Mouse (Mus musculus) frontal cortex, postnatal 36 days (tissue): ENCODE measurements around the gene Plxnc1.
A peak's percentile ranks its signal among the peaks of the same experiment; 100 is the strongest.

Experiments used
- DNase-seq, 2 experiments: peaks; one replicate each; pipeline ENCODE4 v3.0.0; 2022; ENCODE audit warnings: low spot score in 2 of 2

Plxnc1 gene

DNA sequence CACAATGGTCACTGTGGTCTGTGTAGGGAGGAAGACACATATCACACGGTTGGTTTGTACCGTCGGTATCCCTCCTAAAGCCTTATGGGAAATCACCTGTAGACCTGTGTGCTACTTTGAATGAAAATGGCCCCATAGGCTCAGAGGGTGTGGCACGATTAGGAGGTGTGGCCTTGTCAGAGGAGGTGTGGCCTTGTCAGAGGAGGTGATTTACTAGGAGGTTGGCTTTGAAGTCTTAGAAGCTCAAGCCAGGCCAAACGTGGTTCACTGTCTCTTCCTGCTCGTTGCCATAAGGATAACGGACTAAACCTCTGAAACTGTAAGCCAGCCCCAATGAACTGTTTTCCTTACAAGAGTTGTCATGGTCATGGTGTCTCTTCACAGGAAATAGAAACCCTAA lies 73.5 kb downstream of the Plxnc1 start:
- no peak for DNase-seq

DNA sequence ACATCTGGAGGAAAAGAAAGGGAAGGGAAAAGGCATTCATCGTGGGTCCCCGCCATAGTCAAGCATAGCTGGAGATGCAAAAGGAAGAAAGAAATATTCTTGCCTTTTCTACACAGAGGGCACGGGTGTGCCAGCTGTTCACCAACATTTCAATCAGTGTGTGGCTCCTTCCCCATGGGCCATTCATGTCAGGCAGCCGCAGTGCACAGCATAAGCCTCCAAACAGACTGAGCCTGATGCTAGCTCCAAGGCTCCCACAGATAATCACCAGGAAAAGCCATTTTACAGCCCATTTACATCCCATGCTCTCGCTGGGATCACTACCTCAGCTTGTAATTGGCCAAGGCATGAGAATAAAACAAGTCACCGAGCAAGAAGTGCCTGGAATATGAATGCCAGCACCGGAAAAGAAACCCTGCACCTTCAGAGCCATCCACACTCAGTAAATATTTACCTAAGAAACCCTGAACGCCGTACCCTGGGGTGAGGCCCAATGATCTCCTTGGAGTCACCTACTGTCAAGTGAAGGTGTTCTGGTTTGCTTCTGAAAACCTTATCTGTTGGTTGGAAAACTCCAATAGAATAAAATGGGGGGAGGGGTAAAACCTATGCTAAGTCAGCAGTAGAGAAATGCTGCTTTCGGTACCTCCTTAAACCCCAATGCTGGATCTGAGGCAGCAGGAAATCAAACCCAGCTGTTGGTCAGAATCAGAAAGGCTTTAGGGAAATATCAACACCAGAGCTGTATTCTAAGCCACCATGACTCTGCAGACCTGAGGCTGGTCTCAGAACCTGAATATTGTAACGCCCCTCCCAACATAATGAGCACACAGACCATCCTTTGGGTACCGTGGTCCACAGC lies 77.4 kb downstream of the Plxnc1 start:
- no peak for DNase-seq

DNA sequence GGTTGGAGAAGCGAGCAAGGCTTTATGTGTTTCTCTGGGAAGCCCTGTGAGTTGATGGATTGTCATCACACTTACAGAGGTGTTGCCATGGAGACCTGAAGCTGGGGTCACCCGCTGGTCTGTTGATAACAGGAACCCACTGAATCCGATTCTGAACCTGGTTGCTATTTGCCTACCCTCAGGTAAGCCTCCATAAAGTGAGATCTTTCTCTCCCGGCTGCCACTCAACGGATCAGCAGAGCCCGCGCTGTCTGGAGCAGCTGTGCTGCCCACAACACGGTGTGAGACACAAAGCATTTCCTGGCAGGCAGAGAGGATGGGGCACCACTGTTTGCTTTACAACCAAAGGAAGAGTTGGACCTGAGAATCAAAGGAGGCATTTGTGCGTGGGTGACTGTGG lies 79.4 kb downstream of the Plxnc1 start:
- no peak for DNase-seq

DNA sequence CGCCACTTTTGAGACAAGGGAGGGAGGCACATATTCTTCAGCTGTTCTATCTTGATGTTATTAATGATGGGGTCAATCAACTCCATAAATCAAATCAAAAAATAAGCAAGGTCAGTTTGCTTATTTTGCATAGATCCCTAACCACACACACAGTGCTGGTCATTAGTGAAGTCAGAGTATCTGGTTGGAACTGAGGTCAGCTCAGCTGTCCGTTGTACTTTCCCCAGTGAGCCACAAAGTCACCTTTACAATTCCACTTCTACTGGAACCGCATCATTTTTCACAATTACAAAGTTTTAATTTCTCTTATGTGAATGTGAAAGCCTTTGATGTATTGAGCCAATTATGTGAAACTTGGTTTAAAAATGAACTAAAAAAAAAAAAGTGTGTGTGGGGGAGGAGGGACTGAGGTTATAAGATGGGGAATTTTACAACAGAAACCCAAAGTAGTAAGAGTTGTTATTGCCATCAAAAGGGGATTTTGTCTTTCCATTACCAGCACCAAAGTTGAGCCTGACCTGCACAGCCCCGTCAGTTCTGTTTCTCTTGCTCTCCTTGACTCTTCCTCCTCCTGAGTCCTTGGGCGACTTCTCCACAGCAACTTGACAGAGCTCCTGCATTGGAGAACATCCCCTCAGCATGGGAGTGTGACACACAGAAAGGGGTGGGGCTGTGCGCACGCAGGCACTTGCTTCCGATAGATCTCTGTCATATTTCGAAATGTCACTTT lies 80.3 kb downstream of the Plxnc1 start:
- DNase-seq, result no peak

DNA sequence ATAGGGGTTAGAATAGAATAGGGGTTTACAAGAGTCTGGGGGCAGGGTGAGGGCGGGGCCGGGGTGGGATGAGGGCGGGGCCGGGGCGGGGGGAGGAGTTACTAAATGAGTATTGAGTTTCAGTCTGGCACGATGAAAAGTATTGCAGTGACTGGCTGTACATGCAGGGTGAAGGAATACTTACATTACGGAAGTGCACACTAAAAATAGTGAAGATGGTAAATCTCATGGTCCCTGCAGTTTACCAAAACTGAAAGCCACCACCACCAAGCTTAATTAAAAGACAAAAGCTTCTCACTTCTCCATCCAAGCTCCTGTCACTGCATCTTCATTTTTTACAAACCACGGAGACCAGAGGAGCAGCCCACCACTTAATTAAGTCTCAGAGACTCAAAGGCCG lies 81.4 kb downstream of the Plxnc1 start:
- no peak for DNase-seq

DNA sequence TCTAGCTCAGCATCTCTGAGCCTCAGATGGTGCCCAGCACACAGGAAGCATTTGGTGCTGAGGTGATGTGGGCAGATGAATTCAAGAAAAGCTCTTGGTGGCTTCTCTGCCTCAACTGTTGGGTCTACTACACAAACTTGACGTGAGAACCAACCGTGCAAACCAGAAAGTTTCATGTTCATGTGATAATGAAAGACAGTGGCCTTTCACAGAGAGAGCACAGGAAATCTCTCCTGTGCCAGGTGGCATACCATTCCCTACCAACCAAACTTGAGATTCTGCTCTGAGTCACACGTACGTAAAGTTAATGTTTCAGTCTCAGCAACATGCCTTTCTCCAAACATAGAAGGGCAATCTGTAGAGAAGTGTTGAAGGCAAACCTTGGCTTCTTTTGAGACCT lies 83.8 kb downstream of the Plxnc1 start:
- no peak for DNase-seq

DNA sequence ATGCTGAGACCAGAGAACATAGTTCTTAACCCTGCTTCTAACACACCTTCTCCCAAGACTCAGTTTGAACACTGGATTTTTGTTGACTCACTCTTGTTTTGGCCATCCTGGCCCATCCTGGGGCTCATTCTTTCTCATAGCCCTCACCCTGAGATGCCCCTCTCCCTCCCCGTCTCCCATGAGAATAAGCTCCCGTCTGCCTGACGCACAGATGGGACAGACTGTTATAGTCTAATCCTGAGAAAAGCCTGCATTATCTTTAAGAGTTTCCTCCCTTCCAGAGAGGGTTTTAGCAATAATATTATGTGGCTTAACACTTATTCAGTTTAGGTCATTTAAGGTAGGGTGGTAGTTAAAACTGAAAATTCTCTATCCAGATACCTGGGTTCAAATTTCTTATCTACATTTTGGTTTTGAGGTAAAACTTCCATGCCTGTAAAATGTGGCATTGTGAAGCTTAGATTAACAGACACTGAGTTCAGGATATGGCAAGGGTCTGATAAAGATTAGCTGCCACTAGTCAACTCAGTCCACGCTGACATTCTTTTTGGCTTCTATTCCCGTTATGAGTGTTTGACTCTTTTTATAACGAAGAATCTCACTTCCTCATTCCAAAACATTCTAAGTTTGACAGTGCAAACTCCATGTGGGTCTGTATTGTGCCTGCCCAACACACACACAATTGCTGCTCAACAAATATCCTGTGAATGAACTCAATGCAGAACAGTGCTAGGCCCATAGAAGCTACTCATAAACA lies 86.2 kb downstream of the Plxnc1 start:
- no peak for DNase-seq

DNA sequence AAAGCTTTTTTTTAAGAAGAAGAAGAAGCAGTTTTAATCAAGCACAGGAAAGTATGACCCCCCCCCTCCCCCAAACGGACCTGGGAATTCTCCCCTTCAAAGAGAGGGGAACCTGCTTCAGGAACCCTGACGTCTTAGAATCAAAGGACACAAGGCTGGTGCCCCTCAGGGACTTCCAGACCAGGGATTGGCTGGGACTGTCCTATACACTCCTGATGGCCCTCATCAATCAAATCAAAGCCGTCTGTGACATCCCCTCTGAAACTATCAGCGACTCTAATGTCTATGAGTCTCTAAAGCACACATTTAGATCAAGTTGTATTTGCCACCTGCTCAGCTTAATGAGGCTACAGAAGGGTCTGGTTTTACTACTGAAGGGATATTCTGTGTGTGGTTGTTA lies 94.1 kb downstream of the Plxnc1 start:
- no peak for DNase-seq

DNA sequence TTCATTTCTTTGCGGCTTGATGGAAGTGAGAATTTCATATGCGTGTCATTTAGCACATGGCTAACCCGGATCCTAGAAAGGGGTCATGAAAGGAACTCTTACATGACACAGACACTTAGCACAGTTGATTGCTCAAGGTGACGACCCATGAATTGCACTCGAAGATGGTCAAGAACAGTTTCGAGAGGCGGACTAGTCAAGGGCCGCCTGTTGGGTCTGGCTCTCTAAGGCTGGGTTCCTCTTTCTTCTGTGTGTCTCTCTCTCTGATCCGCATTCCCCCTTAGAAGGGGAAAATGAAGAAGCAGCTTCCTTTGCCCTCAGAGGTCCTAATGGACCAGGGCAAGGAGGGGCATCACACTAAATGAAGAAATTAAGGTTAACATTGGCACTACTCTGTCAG lies 94.7 kb downstream of the Plxnc1 start:
- no peak for DNase-seq

DNA sequence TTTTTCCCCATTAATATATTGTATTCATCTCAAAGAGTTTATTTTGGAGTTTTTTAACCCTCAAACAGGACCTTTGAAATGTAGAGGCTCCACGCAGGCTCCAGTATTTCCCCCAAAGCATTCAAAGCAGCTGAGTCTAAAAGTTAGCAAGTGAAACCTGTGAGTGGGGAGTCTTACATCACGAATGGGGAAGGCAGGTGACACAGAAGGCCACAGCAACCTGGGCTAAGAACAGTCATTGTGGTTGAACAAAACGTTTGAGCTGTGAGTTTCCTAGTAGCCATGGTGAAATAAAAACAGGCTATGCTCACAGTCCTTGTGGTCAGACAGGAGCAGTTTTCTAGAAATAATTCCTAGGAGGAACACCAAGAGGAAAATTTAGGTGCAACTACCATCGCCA lies 95.3 kb downstream of the Plxnc1 start:
- DNase-seq, result no peak

DNA sequence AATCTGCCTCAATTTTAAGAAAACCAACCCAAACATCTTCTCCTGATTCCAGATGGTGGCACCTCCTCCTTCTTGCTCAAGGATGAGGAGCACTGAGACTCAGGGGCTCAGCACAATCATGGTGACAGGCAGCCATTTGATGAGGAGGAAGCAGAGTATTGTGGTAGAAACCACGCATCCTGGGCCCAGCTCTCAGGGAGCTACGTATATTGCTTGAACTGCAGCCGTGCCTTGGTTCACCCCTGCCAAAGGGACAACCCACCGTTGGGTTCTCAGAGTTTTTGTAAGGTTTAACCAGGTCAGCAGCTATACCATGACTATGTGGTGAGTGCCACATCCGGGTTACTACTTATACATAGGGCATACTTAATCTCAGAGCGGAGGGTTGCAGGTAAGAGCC lies 96.3 kb downstream of the Plxnc1 start:
- no peak for DNase-seq

DNA sequence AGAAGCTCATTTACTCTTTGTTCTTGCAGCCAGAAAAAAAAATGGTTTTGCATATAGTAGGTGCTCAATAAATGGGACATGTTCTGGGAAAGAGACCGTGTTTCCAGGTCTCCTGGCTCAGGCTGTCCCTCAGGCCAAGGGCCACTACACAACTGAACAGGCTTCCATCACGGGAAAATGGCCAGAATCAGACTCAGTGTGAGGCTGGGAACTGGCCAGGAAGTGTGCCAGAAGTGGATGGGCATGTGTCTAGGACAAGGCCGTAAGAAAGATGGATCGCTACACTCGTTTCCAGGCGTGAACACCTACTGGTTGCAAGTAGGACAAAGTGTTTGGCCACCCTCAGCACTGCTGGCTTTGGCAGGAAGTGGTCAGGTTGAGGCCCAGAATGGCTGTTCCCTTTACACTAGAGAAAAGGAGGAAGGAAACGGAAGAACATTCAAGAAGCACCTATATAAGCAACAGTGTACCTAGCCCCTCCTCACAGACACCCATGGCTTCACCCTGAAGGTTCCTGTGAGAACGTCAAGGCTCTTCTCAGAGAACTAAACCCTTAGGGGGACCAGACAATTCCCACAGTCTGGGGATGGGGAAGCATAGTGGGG lies 98.0 kb downstream of the Plxnc1 start:
- no peak for DNase-seq

DNA sequence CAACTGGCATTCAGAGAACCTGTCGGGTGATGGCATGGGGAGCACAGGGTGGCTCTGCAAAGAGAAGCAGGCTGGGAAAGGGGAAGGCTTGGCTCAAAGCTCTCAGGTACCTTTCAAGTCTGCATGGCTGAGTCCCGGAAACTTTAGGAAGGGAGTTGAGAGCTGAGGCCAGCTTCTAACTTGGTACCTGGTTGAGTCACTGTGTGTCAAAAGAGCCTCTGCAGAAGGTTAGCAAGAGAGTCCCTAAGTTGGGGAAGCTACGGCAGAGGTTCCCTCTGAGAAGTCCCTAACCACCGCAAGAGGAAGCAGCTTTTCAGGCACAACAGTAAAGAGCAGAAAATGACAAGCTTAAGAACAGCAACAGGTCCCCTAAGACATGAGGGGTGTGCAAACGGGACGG lies 99.9 kb downstream of the Plxnc1 start:
- no peak for DNase-seq

DNA sequence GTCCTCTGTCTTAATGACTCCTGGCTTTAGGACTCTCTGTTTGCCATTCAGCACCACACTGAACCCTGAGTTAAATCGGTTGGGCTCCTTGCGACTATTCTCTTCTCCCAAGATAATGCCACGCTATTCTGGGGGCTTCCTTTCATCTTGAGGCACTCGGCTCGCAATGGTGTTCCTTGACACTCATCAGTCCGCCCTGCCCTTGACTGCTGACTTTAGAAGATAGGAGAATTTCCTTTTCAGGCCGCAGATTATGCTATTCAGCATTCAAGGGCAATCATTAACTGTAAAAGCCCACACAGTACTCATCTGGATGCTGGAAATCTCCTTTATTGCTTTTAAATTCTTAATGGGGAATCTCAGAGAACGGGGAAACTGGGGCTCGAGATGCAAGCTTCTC lies 108.8 kb downstream of the Plxnc1 start:
- DNase-seq, result no peak

DNA sequence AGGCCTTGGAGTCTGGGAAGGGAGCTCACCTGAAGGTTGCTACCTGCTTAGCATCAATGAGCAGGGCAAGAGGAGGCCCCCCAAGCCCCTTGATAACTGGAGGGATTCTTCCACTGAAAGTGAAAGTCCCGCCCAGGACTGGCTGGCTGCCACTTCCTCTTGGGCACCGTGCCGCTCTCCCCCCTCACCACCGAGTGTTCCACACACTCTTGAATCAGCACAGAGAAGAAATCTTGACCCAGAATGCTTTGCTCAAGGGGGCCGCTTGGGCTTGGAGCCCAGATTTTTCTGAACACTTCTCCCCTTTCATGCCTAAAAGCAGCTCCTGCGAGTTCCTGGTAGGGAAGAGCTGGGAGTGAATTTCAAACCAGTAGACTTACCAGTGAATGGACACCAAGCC lies 115.2 kb downstream of the Plxnc1 start:
- peak; percentile 92 to 94 for DNase-seq

DNA sequence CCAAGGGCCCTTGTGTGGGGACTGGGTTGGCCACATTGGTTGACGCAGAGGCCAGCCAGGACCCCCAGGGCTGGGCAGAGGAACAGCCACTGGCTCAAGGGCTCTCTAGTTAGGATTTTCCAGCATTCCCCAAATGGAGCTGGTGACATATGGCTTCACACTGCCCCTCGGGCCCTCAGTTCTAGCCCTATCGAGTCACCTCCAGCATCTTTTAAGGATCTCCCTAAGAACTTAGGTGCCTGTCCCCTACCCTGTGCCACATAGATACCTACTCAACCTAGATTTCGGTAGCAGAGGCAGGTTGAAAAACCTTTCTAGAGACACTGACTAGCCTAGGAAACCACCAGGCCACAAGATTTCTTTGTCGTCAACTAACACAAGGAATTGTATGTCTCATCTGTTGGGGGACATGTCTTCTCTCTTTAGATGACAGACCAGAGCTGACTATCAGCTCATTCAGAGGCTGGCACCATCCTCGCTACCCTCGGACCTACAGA lies 115.9 kb downstream of the Plxnc1 start:
- DNase-seq, result no peak

DNA sequence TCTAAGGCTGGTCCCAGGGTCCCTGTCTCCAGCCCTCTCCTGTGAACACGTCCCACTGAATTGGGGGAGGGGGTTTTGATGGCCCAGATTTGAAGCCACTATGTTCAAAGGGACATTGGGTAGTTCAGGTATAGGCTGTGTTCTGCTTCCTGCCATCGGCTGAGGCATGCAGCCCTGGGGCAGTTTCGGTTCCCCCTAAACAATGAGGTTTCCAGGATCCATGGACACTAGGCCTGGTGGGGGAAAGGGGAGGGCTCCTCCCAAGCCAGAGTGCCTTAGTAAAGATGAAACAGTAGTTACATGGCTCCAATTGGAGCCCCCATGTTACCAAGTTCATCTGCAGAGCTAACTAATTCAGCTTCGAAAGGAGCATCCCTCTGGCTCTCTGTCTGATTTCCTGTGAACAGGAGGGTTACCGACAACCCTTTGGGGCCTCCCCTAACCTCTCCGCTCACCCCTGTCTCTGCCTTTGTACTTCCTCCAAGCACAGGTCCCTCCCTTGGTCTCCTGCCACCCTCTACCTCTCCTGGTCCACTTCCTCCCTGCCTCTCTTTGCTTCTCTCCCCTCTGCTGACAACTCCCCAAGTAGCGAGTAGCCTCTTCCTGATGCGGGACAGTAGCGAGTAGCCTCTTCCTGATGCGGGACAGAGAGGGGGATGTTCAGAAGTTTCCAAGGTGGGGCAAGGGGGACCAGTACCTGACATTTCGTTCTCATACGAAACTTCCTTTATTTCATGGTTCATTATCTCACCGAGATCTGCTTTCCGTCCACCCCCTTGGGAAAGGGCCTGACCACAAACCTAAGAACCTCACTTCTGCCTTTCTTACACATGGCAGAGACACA lies 116.5 kb downstream of the Plxnc1 start:
- no peak for DNase-seq

DNA sequence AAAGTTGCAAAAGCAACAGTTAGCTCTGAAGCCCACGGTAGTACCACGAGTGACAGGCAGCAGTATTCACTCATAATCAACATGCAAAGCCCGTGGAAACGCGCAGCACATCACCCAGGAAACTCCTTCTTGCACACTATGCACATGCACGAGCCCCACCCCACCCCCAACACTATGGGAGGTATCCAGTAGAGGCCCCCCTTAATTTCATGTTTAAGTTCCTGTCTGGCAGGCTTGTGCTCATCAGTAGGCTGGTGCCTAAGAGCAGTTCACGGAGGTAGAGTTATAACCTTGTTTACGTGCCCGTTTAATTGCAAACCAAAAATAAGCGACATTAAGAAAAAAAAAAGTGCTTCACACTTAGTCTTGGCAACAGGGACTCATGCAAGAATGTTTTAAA lies 117.3 kb downstream of the Plxnc1 start:
- no peak for DNase-seq

DNA sequence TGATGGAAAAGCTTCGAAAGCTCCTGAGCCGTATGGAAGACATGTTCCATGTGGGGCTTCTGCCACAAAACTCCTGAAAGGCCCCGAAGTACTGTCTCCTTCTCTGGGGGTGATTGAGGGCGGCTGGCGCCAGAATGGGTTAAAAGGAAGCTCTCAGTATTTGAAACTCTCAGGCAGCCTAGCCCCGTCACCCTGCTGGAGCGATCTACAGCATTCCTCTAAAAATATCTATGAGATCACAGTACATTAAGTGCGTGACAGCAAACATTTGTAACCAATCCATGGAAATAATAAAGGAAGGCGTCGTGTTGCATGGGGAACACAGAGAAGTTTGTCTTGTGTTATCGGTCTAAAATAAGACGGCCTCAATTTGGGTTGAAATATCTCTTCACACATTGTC lies 118.2 kb downstream of the Plxnc1 start:
- no peak for DNase-seq

DNA sequence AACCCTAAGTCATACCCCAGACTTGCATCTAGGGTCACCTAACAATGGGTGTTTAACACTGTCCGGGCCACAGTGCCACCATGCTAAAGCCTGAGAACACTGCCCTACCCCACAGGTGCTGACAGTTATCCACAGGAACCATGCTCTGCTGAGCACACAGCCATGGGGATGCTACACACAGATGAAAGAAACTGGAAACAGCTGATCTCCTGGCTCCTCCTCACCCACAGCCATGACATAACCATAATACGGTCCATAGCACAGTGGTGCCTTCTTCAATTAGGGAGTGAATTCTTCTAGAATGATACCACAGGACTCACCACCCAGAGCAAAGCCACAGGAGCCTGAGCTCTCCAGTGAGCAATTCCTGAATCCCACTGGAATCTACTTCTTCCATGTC lies 118.7 kb downstream of the Plxnc1 start:
- DNase-seq, result no peak
